ENCODE assay signal across 22 mouse cellular contexts in the genomic region with DNA sequence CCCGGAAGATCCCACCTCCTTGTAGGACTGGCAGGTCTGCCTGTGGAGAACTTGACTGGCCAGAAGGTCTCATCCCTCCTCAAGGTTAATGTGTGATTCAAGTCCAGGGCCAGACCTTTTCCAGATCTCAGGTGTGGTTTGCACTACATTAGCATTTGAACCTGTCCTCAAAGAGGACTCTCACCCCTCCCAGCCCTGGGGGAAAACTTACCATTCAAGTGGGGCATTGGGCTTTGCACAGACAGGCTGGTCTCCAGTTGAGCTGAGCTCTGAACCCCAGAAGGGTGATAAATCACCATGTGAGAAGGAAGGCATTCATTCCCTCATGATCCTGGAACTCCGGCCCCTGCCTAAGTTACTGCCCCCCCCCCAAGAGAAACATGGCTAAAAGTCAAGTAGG.
"Had no signal": no experiment of that assay in that cellular context is flagged by ENCODE, and none has a peak within 500 bp of the region (broad histone marks: within the 10 kb centered on the region; RNA-seq: fewer than 3 reads in every experiment).

No protein-coding gene starts in this region.

- H3K4me3 ChIP-seq: gastrocnemius, adult 2 months; heart, embryonic 10.5 days; heart, embryonic 12.5 days; hindbrain, embryonic 10.5 days; hindbrain, embryonic 12.5 days; intestine, embryonic 15.5 days; layer of hippocampus, adult 2 months; left cerebral cortex, adult 2 months; limb, embryonic 10.5 days; limb, embryonic 12.5 days; liver, embryonic 13.5 days had no signal

- H3K4me1 ChIP-seq: heart, embryonic 10.5 days; heart, embryonic 12.5 days; hindbrain, embryonic 10.5 days; hindbrain, embryonic 12.5 days; intestine, embryonic 15.5 days; limb, embryonic 10.5 days; limb, embryonic 12.5 days; liver, embryonic 13.5 days had no signal

- H3K27me3 ChIP-seq: heart, embryonic 12.5 days; hindbrain, embryonic 12.5 days; intestine, embryonic 15.5 days; limb, embryonic 12.5 days; liver, embryonic 13.5 days had no signal

- H3K36me3 ChIP-seq: heart, embryonic 10.5 days; heart, embryonic 12.5 days; hindbrain, embryonic 10.5 days; hindbrain, embryonic 12.5 days; intestine, embryonic 15.5 days; limb, embryonic 10.5 days; limb, embryonic 12.5 days; liver, embryonic 13.5 days had no signal

- H3K9me3 ChIP-seq: intestine, embryonic 15.5 days had no signal

- H3K9ac ChIP-seq: heart, embryonic 12.5 days; hindbrain, embryonic 12.5 days; hindbrain, embryonic 14.5 days; intestine, embryonic 15.5 days; limb, embryonic 12.5 days; liver, embryonic 13.5 days had no signal

- DNase-seq: gastrocnemius, adult 2 months; gastrocnemius, postnatal 10 days; gastrocnemius, postnatal 25 days; heart, adult 18-20 months; heart, postnatal 10 days; heart, postnatal 4 days; kidney, adult 18-20 months; kidney, adult 8-10 months; kidney, postnatal 14 days; kidney, postnatal 36 days; liver; liver, embryonic 13.5 days had no signal

- H3K27ac ChIP-seq: gastrocnemius, adult 2 months; heart, embryonic 10.5 days; hindbrain, embryonic 10.5 days; hindbrain, embryonic 12.5 days; hindbrain, embryonic 14.5 days; intestine, embryonic 15.5 days; layer of hippocampus, adult 2 months; left cerebral cortex, adult 2 months; limb, embryonic 10.5 days; limb, embryonic 12.5 days; liver, embryonic 13.5 days had no signal
